Mouse (Mus musculus) C2C12 (cell line): Measurements from ENCODE around the gene Hoxa1.

ENCODE experiments used
- CEBPB ChIP-seq: IDR thresholded peaks from one replicate; pipeline ENCODE4 v1.6.1; 2011; ENCODE audit warnings: low read depth, mild to moderate bottlenecking, control low read depth, moderate library complexity
- CTCF ChIP-seq: IDR thresholded peaks from one replicate; pipeline ENCODE4 v1.5.1; 2011; ENCODE audit not compliant: control insufficient read depth, insufficient read depth, insufficient read length
- MAX ChIP-seq: IDR thresholded peaks from one replicate; pipeline ENCODE4 v1.6.1; 2011; ENCODE audit warnings: mild to moderate bottlenecking, control low read depth
- MYOG ChIP-seq: IDR thresholded peaks from one replicate; pipeline ENCODE4 v1.6.1; 2011; ENCODE audit not compliant: control insufficient read depth, insufficient read length; ENCODE audit errors: extremely low read depth

GRCm38 (mm10) chr6:52177806-52178205, 19.7 kb upstream of the Hoxa1 start:
- TF ChIP-seq CTCF (no peak), CEBPB (no peak), MYOG (no peak), MAX (no peak)
